Mouse (Mus musculus) liver (tissue): ENCODE measurements around the gene Tmem234.

Source experiments
- DNase-seq: peaks from one replicate; pipeline ENCODE4 v3.0.0-alpha.2; 2020; ENCODE audit warnings: mixed read lengths

The Tmem234 gene

GRCm38 (mm10) chr4:129580347-129580746, 20.1 kb upstream of the Tmem234 start:
- no peak for DNase-seq

- DNase-seq, result no peak
These were observed 18.2 kb upstream of the Tmem234 start for GRCm38 (mm10) chr4:129582251-129582650.

GRCm38 (mm10) chr4:129584370-129584769, 16.1 kb upstream of the Tmem234 start:
- DNase-seq, result no peak

GRCm38 (mm10) chr4:129584884-129585608, 15.4 kb upstream of the Tmem234 start:
- DNase-seq, result peak; percentile 92

GRCm38 (mm10) chr4:129585773-129586172, 14.7 kb upstream of the Tmem234 start:
- peak; percentile 63 for DNase-seq

- DNase-seq, result no peak
These were observed 13.5 kb upstream of the Tmem234 start for GRCm38 (mm10) chr4:129586943-129587342.

- peak; percentile 71 for DNase-seq
These were observed 11.6 kb upstream of the Tmem234 start for GRCm38 (mm10) chr4:129588865-129589264.

GRCm38 (mm10) chr4:129608426-129609025, 8.1 kb downstream of the Tmem234 start:
- peak; percentile 90 for DNase-seq

GRCm38 (mm10) chr4:129609139-129609631, 8.7 kb downstream of the Tmem234 start:
- DNase-seq, result no peak

- DNase-seq, result no peak
These were observed 9.6 kb downstream of the Tmem234 start for GRCm38 (mm10) chr4:129610026-129610425.

- DNase-seq, result no peak
These were observed 10.0 kb downstream of the Tmem234 start for GRCm38 (mm10) chr4:129610472-129610871.

GRCm38 (mm10) chr4:129614093-129614492, 13.6 kb downstream of the Tmem234 start, which contains the start of gene Dcdc2b:
Dcdc2b (minus strand) TSS chr4:129614257.
- no peak for DNase-seq

GRCm38 (mm10) chr4:129615801-129616290, 15.4 kb downstream of the Tmem234 start:
- DNase-seq, result no peak

GRCm38 (mm10) chr4:129616631-129617030, 16.2 kb downstream of the Tmem234 start:
- DNase-seq, result no peak

GRCm38 (mm10) chr4:129617121-129617641, 16.7 kb downstream of the Tmem234 start:
- no peak for DNase-seq

- DNase-seq, result no peak
These were observed 17.6 kb downstream of the Tmem234 start for GRCm38 (mm10) chr4:129618031-129618430.

GRCm38 (mm10) chr4:129618786-129619691, 18.6 kb downstream of the Tmem234 start, which contains the start of gene Iqcc:
Iqcc (minus strand) TSS chr4:129619099.
- DNase-seq, result peak; percentile 95

- DNase-seq, result no peak
These were observed 20.2 kb downstream of the Tmem234 start for GRCm38 (mm10) chr4:129620419-129621282.

- DNase-seq, result no peak
These were observed 20.9 kb downstream of the Tmem234 start for GRCm38 (mm10) chr4:129621283-129621841.

GRCm38 (mm10) chr4:129622120-129622802, 21.8 kb downstream of the Tmem234 start:
- DNase-seq, result no peak
